In genomic region chr8:93569311-93570185, GRCm38 (mm10) we compare ENCODE assay signal across 7 mouse cellular contexts. TPM values are rescaled to one million over a fixed set of nuclear protein-coding genes. Genes with fewer than 3 reads are reported as not detected.
DNase-seq lines count a peak whose midpoint lies in the region; ATAC-seq and TF ChIP-seq lines count a peak whose summit lies in the region.

No protein-coding gene starts in this region.

- peak; percentile 92 for ATAC-seq in hindbrain, postnatal 0 days

- no peak for TF ChIP-seq CTCF in brain, embryonic 14.5 days (IDR thresholded peaks at IDR 0.05; ENCODE audit: borderline replicate concordance, extremely low read depth, insufficient read depth, insufficient read length)
- TF ChIP-seq CTCF in hindbrain, postnatal 0 days (IDR thresholded peaks at IDR 0.05; ENCODE audit: low read depth): peak; percentile 16; the same call in 1 of the 2 replicates

- 12% methylated on average over 13 of the region's 13 CpGs for WGBS in hindbrain, postnatal 0 days

- H3K9me3 ChIP-seq in hindbrain, postnatal 0 days (ENCODE audit: low read length): no peaks in the 10 kb centered on the region

- no peaks in the 10 kb centered on the region for H3K27me3 ChIP-seq in hindbrain, postnatal 0 days (ENCODE audit: insufficient read depth, low read length)

- DNase-seq in brain, embryonic 14.5 days (ENCODE audit: low read depth): peak; percentile 96
- peak; percentile 93 to 94 for DNase-seq in cerebellum, postnatal 25 days
- peak; percentile 72 for DNase-seq in gastrocnemius, postnatal 25 days
- peak; percentile 91 for DNase-seq in hindbrain, postnatal 0 days (ENCODE audit: low spot score)
- DNase-seq in lung, postnatal 10 days: peak; percentile 80
- DNase-seq in right cerebral cortex, postnatal 14 days: peak; percentile 56
- DNase-seq in urinary bladder, adult 2 months (ENCODE audit: low spot score): no peak

- TF ChIP-seq POLR2A in brain, embryonic 14.5 days (IDR thresholded peaks at IDR 0.05; ENCODE audit: borderline replicate concordance, extremely low read depth, insufficient read depth, insufficient read length, poor library complexity, severe bottlenecking): no peak

- no peak overlapping the region for H3K4me3 ChIP-seq in hindbrain, postnatal 0 days (ENCODE audit: low read length)

- no peaks in the 10 kb centered on the region for H3K36me3 ChIP-seq in hindbrain, postnatal 0 days (ENCODE audit: insufficient read depth, low read length)

- peak overlapping the region; percentile 35 for H3K4me2 ChIP-seq in hindbrain, postnatal 0 days (ENCODE audit: low read depth, low read length)

- no peak overlapping the region; the same call in 1 of the 2 replicates for H3K9ac ChIP-seq in hindbrain, postnatal 0 days (replicated peaks; ENCODE audit: low read length)

- H3K27ac ChIP-seq in hindbrain, postnatal 0 days: peak overlapping the region; percentile 88

- H3K4me1 ChIP-seq in hindbrain, postnatal 0 days (ENCODE audit: insufficient read depth, low read length): peaks cover 45% of the 10 kb centered on the region

RNA-seq across cellular contexts. Expression of gene Ces5a, which starts 33.9 kb away (rescaled TPM):
- 0.51 and 0.54 TPM in 2 replicates for polyA plus RNA-seq in brain, embryonic 14.5 days (2012; rRNA removed)
- under 1 TPM; 0.51 to 0.91 TPM for total RNA-seq in gastrocnemius, postnatal 25 days (2021)
- 0.43 and 3.5 TPM in 2 replicates for total RNA-seq in hindbrain, postnatal 0 days (2014; rRNA removed)
- 0.73 and 1.2 TPM in 2 replicates for polyA plus RNA-seq in hindbrain, postnatal 0 days (2015; fragmentation: Nextera tagmentation; extraction: Ambion mirVana)
- 0.07 TPM in 1 of 2 replicates, not detected in the other for polyA plus RNA-seq in urinary bladder, adult 2 months (2012; rRNA removed)
